18 mouse cellular contexts compared by ENCODE assay signal in the genomic region with DNA sequence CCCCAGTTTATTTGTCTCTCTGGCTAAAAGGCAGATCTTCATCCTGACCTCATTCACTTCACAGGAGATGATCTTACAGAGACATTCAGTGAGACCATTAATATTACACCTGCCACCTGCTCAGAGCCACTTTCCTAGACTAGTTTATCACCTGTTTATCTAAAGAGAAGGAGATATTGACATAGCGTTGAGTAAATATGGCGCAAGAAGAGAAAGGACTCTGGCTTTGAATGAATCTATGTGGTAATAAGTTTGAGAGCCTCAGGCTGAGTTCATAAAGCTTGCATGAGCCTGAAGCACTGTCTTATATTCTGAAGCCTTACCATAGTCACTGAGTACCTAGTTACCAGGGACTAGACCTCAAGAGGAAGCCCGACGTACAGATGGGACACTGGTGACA. TPM values are rescaled to one million over a fixed set of nuclear protein-coding genes. Genes with fewer than 3 reads are reported as not detected.
"Had no signal": no experiment of that assay in that cellular context is flagged by ENCODE, and none has a peak within 500 bp of the region (broad histone marks: within the 10 kb centered on the region; RNA-seq: fewer than 3 reads in every experiment).

No protein-coding gene starts in this region.

- H3K27me3 ChIP-seq: limb, embryonic 13.5 days; liver, embryonic 13.5 days had no signal

- ATAC-seq: hindbrain, postnatal 0 days; inflammation-experienced regulatory T-cells, adult 6 months; midbrain, embryonic 13.5 days had no signal

- H3K4me1 ChIP-seq: limb, embryonic 10.5 days; midbrain, embryonic 13.5 days had no signal

- H3K4me2 ChIP-seq: limb, embryonic 13.5 days; liver, embryonic 13.5 days; midbrain, embryonic 13.5 days had no signal

- H3K27ac ChIP-seq: hindbrain, postnatal 0 days; kidney, postnatal 0 days; layer of hippocampus, adult 2 months; limb, embryonic 10.5 days; limb, embryonic 13.5 days; liver, embryonic 13.5 days; midbrain, embryonic 10.5 days; midbrain, embryonic 13.5 days had no signal

- H3K4me3 ChIP-seq: layer of hippocampus, adult 2 months; limb, embryonic 10.5 days; limb, embryonic 13.5 days; liver, embryonic 13.5 days; megakaryocyte, embryonic 14.5 days; midbrain, embryonic 10.5 days; midbrain, embryonic 13.5 days had no signal

- H3K9ac ChIP-seq: limb, embryonic 13.5 days; liver, embryonic 13.5 days; midbrain, embryonic 13.5 days had no signal

- DNase-seq: kidney, adult 18-20 months; kidney, postnatal 25 days; layer of hippocampus, adult 9-11 months; liver, embryonic 13.5 days; lung, adult 2 months; lung, postnatal 36 days; thymus, postnatal 25 days had no signal

- H3K9me3 ChIP-seq: limb, embryonic 10.5 days; limb, embryonic 13.5 days; liver, embryonic 13.5 days; megakaryocyte, embryonic 14.5 days; midbrain, embryonic 10.5 days; midbrain, embryonic 13.5 days had no signal

- H3K36me3 ChIP-seq: limb, embryonic 10.5 days; limb, embryonic 13.5 days; liver, embryonic 13.5 days; midbrain, embryonic 10.5 days; midbrain, embryonic 13.5 days had no signal

RNA-seq across cellular contexts. Expression of a gene that starts 29.4 kb away (rescaled TPM):
- polyA plus RNA-seq: inflammation-experienced regulatory T-cells, adult 6 months; lung, embryonic 16.5 days; thymus, postnatal 0 days had no signal
